Mouse (Mus musculus): ENCODE results near the gene Clpsl2. TPM values are rescaled to one million over a fixed set of nuclear protein-coding genes. Genes with fewer than 3 reads are reported as not detected.

Gene Clpsl2
- not detected for total RNA-seq (2023)

DNA sequence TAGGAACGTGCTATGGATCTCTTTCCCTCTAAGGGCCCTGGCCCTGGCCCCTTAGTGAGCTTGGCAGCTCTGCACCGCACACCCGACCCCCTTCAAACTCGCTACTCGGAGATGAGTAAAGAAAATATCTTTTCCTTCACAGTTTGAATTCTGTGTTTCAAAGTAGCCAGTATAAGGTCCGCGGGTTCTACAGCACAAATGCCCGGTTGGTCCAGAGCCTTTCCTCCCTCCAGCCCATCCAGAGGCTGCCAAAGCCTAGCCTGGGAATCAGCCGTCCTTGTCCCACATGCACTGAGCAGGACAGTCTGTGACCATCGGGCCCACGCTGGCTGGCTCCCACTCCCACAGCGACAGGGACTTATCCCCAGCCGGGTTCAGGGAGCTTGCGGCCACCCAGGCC lies at the start of gene Clpsl2:
Gene Clpsl2 (plus strand): TSS at position 301 of the 400 bp plus-strand sequence.

DNA sequence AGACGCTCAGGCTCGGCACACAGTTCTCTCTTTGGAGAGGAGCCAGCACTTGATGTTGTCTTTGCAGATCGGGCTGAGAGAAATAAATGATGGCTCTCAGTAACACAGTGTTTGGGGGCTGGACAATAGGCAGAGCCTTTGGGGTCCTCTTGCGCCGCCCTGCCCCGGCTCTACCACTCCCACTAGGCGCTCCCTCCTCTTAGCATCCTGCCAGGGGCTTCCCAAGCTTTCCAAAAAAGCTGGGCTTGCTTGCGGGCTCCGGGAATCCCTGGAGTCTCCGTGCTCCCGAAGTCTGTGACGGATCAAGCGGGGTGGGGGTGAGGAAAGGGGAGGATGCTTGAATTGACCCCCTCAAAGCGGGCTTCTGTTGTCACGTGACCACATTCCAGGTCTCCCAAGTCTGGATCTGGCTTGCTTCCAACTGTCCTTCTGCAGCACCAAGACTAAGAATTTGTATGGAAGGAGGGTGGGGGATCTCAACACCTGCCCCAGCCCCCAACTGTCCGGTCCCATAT lies 31.7 kb upstream of the Clpsl2 start, which contains the start of gene Fkbp5:
Gene Fkbp5 (minus strand): TSS at position 87 of the 515 bp plus-strand sequence.

DNA sequence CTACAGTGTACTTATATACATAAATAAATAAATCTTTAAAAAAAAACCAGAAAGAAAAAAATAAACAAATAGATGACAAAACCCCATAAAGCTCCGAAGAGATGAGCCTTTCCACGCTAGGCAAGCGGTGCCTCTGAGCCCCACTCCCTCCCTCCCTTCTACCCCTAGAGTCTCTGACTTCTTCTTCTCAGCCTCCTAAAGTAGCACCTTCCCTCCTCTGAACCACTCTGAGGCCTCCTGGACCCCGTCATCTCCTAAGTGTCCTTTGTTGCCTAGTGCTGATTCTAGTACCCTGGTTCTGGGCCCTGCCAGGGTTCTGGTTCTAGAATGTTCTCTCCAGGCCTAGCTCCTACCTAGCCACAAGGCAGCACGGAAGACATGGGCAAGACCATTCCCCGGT lies 18.7 kb upstream of the Clpsl2 start, which contains the start of gene Armc12:
Gene Armc12 (plus strand): TSS at position 301 of the 400 bp plus-strand sequence.

DNA sequence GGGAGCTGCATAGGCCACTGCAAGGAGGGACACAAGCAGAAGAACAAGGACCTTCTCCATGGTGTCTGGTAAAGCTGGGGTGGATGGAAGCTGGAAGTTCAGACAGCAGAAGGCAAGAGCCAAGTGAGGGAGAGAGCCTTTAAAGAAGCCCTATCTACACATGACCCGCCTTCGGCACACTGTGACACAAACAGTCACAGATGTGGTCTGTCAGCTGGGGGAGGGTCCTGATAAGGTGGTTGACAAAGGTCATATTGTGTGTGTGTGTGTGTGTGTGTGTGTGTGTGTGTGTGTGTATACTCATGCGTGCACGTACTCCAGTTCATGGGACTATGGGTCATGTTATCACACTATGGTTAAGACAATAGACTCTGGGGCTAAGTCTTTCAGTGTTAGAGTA lies 11.4 kb downstream of the Clpsl2 start, which contains the start of gene Clps:
Gene Clps (minus strand): TSS at position 169 of the 400 bp plus-strand sequence.

DNA sequence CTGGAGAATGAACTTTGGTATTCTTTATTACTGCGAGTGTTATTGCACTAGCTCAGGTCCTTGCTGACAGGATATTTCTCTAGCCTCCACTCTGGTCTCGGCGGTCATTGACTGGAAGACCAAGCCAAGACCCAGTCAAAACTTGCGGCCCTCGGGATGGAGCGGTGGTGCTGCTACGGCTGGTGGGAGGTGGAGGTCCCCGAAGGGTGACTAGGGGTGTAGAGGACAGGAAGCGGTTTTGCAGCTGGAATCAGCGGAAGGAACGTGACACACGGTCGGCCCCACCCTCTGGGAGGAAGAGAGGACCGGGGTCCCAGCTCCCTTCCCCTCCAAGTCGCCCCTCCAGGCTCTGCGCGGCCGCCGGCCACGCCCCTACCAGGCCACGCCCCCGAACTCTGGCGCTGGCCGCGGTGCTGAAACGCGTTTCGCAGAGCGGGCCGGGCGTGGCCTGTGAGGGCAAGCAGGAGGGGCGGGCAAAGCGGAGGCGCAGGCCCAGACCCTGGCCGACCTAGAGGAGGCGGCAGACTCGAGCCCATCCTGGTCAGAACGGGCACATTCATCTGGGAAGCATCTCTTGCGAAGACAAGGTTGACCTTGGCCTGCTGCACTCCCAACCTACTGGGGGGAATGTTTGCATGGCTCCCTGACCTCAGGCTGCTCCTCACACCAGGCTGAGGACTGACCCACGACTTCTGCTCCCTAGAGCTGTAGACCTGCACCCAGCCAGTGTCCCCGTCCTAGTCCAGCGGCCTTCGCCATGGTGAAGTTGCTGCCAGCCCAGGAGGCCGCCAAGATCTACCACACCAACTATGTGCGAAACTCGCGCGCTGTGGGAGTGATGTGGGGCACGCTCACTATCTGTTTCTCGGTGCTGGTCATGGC lies 26.3 kb downstream of the Clpsl2 start, which contains the start of gene Lhfpl5:
Gene Lhfpl5 (plus strand): TSS at position 398 of the 882 bp plus-strand sequence.

Other genes with a start within 250 kb of the Clpsl2 start
- gene Fance, start 235.9 kb upstream of the Clpsl2 start, total RNA-seq (2023), result 10 to 100 TPM; 20.9 to 22.0 TPM
- gene Rpl10a, start 220.9 kb upstream of the Clpsl2 start, total RNA-seq (2023), result 100 to 1,000 TPM; 904 to 928 TPM
- gene Tead3, start 198.6 kb upstream of the Clpsl2 start, total RNA-seq (2023), result not detected
- not detected for gene Tulp1, start 184.2 kb upstream of the Clpsl2 start, total RNA-seq (2023)
- gene Fkbp5, start 31.9 kb upstream of the Clpsl2 start, total RNA-seq (2023), result 10 to 100 TPM; 23.0 to 29.0 TPM
- not detected for gene Armc12, start 18.6 kb upstream of the Clpsl2 start, total RNA-seq (2023)
- 1 to 10 TPM in 1 of 2 experiments, not detected in 1; 3.6 TPM for gene Clps, start 11.4 kb downstream of the Clpsl2 start, total RNA-seq (2023)
- not detected for gene Lhfpl5, start 26.2 kb downstream of the Clpsl2 start, total RNA-seq (2023)
- gene Srpk1, start 73.3 kb downstream of the Clpsl2 start, total RNA-seq (2023), result 10 to 100 TPM; 53.0 to 54.9 TPM
- gene Slc26a8, start 140.8 kb downstream of the Clpsl2 start, total RNA-seq (2023), result under 1 TPM in 1 of 2 experiments, not detected in 1; 0.63 TPM
- gene Mapk14, start 141.9 kb downstream of the Clpsl2 start, total RNA-seq (2023), result 100 to 1,000 TPM; 282 to 297 TPM
- 10 to 100 TPM; 22.7 to 23.6 TPM for gene AC170998.1, start 176.7 kb downstream of the Clpsl2 start, total RNA-seq (2023)
- gene Mapk13, start 219.9 kb downstream of the Clpsl2 start, total RNA-seq (2023), result 1 to 10 TPM; 4.6 to 5.9 TPM